Mouse (Mus musculus) lung, postnatal 14 days (tissue): ENCODE measurements around the gene Tmem246.
"Not testable (repeated sequence)": the region's sequence is repeated elsewhere in the genome, so short reads cannot be mapped to it uniquely, and the experiment has no call there.

Experiments
- DNase-seq: peaks from one replicate; pipeline ENCODE4 v3.0.0; 2021

Tmem246 gene

GRCm38 (mm10) chr4:49597183-49598100 lies at the start of gene Tmem246:
Gene Tmem246, minus strand, starts transcription at chr4:49597876.
- DNase-seq, result peak; percentile 69

DNA sequence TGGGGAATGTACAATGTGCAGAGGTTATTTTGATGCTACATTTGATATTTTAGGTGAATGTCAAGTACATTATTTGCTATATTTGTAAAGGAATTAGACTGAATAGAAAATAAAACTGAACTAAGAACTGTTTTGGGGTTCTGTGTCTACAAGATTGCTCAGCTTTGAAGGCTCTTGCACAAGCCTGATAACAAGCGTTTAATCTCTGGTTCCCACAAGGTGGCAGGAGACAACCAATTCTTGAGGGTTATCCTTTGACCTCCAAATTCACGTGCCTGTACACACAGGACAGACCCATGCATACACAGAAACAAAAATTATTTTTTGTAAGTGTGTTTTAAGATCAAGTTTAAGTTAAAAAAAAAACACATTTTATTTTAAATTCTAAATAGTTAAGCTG lies 42.2 kb upstream of the Tmem246 start:
- DNase-seq, result no peak

DNA sequence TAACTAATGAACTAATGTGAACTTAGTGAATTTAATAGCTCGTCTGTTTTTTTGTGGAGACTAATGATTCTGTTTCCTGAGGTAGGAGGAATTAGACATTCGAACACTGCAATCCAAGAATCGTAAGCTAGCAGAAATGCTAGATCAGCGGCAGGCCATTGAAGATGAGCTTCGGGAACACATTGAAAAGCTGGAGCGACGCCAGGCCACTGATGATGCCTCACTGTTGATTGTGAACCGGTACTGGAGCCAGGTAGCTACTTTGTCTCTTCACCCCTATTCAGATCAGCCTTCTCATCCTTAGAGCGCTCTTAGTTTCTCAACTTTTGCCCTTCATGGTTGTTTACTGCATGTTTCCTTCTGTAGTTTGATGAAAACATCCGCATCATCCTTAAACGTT lies 40.1 kb upstream of the Tmem246 start:
- DNase-seq, result no peak

- DNase-seq, result no peak
Observed at GRCm38 (mm10) chr4:49632139-49632481, 34.4 kb upstream of the Tmem246 start.

GRCm38 (mm10) chr4:49631319-49632138 lies 33.9 kb upstream of the Tmem246 start, which contains the start of gene Rnf20:
Gene Rnf20, plus strand, starts transcription at chr4:49632006.
- peak; percentile 97 for DNase-seq

GRCm38 (mm10) chr4:49628941-49629340 lies 31.3 kb upstream of the Tmem246 start:
- DNase-seq, result no peak

- peak; percentile 87 for DNase-seq
Observed at GRCm38 (mm10) chr4:49626973-49627372, 29.3 kb upstream of the Tmem246 start.

GRCm38 (mm10) chr4:49624969-49625368 lies 27.3 kb upstream of the Tmem246 start:
- DNase-seq, result not testable (repeated sequence)

- no peak for DNase-seq
Observed at GRCm38 (mm10) chr4:49623916-49624315, 26.2 kb upstream of the Tmem246 start.

DNA sequence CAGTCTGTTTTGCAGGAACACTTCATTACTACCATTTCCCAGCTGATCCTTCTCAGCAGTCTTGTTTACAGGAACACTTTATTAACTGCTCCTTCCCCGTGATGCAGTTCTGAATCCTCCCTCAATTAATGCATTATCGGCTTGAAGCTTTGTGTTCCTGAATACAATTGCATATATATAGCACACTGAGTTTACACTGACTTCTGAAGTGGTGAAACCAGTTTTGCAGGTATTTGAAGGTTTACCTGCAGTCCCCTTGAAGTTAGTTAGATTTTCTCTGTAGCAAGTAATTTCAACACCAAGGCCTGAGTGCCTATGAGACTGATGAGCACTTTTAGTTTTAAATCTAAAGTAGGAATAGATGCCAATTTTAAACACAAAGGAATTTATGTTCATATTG lies 24.6 kb upstream of the Tmem246 start:
- no peak for DNase-seq

GRCm38 (mm10) chr4:49619861-49620260 lies 22.2 kb upstream of the Tmem246 start:
- DNase-seq, result not testable (repeated sequence)

DNA sequence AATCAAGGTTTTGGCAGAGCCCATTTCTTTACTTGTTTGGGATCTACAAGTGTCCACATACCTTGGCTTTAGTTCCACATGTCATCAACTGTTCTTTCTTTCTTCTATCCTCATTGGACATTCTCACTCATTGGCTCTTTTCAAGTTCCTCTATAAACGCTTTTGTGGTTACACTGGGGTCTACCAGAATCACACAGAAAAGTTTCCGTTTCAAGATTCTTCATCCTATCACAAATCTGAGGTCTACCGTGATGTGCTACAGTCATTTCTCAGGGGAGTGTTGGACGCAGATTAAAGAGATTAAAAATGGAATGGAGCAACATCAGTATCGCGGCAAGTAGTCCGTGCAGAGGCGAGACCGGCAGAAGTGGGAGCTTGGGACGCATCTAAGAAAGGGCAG lies 19.2 kb upstream of the Tmem246 start:
- DNase-seq, result no peak

DNA sequence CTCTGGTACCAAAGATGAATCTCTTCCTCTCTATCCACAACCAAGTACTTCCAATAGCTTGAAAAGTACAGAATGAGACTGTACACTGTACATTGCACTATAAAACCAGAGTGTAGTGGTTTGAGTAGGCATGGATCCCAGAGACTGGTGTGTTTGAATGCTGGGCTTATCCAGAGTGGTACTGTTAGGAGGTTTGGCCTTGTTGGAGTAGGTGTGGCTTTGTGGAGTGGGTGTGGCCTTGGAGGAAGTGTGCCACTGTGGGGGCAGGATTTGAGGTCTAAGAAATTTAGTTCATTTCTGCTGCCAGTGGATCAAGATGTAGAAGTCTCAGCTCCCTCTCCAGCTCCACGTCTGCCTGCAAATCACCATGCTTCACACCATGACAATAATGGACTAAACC lies 7.8 kb upstream of the Tmem246 start:
- DNase-seq, result no peak

DNA sequence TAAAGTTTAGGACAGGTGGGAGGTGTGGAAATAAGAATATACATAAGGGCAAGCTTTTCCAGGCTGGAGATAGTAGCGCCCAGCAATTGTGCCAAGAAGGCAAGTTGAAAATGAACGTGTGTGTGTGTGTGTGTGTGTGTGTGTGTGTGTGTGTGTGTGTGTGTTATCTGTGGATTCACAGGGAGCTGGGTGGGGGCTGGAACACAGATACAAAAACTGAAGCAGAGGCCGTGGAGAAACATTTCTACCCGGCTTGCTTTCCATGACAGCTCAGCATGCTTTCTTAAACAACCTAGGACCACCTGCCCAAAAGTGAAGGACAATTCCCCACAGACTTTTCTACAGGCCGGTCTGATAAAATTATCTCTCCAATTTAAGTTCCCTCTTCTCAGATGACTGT lies 6.9 kb upstream of the Tmem246 start:
- DNase-seq, result no peak

DNA sequence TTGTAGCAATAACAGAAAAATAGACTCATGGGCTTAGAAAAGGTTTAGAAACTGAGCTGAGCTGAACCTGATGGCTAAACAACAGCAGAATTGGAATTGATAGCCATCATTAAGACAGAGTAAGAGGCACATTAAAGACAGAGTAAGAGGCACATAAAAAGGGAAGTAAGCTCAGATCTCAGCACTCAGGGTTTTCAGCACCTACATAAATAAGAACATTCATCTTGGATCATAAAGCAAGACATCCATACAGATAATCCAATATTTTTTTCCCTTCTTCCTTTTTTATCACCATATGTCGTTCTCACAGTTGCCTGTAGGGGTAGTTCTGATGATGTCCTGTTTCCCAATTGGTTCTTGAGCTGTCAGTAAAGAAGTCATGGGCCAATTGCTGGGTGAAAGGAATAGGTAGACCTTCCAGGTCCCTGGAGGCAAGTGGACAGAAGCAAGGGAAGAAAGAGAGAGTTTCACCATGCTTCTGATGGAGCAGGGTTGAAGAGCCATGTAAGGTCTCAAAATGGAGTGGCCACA lies 6.4 kb upstream of the Tmem246 start:
- no peak for DNase-seq

DNA sequence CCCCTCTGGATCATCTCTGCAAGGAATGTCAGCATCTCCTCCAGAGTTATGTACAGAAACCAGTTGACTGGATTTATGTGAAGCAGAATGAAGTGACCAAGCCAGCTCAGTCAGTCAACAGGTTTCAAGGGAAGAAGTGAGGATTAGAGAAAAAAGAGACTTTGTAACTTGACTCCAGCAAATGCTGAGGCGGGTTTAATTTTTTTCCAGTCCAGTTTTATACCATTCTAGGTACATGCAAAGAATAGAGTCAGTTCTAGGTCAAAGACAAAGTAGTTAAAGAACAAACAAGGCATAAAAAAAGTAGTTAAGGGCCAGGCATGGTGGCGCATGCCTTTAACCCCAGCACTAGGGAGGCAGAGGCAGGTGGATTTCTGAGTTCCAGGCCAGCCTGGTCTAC lies 5.5 kb upstream of the Tmem246 start:
- DNase-seq, result no peak

- peak; percentile 6 for DNase-seq
Observed at GRCm38 (mm10) chr4:49596846-49597182, 862 bp downstream of the Tmem246 start.

- no peak for DNase-seq
Observed at GRCm38 (mm10) chr4:49590152-49590551, 7.5 kb downstream of the Tmem246 start.

DNA sequence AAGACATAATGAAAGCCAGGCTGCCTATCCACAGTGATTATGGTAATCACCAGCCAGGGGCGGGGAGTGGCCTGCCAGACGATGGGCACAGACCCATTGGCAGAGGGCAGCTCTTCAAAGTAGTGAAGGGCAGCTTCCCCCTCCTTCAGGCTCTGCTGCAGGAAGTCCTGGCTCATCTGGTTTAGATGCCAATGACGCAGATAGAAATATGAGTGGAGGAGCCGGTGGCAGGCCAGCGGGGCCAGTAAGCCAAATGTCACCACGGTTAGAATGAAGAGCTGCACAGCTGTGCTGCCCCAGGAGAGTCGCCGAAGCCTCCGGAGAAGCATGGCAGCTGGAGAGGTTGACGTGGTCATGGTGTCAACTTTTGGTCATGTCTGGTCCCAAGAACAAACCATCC lies 10.9 kb downstream of the Tmem246 start:
- DNase-seq, result no peak

DNA sequence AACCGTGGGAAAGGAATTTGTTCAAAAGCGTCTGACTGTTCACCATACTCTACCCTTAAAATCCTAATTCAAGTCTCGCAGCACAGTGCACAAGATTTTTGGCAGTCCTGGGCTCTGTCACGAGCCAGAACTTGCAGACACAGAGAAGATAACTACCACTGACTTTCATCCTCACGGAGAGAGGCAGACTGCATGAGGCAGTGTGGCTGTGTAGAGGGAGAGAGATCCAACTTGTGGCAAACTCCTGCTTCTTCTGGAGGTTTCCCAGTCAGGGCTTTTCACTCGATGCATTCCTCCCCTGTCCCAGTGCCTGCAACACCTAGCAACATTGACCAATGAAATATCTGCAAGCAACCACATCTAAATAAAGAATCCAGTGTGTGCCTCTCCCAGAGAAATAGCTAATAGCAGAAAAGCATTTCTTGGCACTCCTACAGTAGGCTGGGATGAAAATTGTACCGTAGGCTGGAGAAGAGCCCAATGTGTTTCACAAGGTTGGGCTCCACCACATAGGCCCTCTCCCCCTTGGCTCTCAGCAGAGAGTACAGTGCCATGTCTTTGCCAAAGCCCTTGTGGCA lies 12.1 kb downstream of the Tmem246 start:
- DNase-seq, result no peak

- DNase-seq, result no peak
Observed at GRCm38 (mm10) chr4:49583965-49584831, 13.5 kb downstream of the Tmem246 start.

DNA sequence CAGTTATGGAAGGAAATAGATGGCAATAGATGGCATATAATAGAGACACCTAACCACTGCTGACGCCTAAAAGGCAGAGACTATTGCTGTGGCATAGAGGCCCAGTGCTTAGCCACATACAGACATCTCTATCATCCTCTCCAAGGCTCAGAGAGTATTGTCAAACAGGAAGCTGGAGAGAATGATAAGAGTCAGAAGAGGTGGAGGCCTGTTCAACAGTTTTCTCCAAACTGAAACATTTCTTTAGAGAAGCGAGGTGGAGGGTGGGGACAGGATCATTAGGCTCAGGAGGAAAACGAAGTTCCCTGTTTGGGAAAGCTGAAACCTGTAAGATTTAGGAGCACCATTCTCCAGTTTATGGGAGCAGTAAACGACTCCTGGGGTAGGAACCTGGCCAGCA lies 16.4 kb downstream of the Tmem246 start:
- no peak for DNase-seq
